Mouse (Mus musculus) bone marrow macrophage, adult 2 months (primary cell): ENCODE measurements around the gene Nfib.

Experiments
- CTCF ChIP-seq: IDR thresholded peaks from 2 replicates; pipeline ENCODE4 v1.5.1; 2012; ENCODE audit warnings: low read depth, mild to moderate bottlenecking, low read length, moderate library complexity
- POLR2A ChIP-seq: IDR thresholded peaks from 2 replicates; pipeline ENCODE4 v1.6.1; 2012; ENCODE audit warnings: mild to moderate bottlenecking, low read depth, low read length, borderline replicate concordance

DNA sequence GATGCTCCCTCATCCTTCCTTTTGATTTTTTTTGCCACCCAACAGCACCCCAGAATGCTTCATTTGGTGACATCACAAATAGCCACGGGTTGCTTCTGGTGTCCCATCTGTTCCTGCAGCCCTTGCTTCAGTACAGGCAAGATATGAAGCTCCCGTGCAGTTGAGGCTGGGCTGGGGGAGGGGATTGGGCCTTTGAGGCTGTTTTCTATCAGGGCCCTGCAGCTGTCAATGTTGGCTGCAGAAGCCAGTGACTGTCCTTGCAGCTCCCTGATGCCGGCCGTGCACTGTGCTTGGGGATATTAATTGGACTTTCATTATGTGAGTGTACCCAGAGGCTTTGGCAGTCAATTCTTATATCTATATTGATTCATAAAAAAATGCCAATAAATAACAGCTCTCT lies 121.0 kb downstream of the Nfib start:
- TF ChIP-seq CTCF (no peak), POLR2A (no peak)
